Mouse (Mus musculus) erythroblast, embryonic 14.5 days (primary cell): ENCODE results near the gene Pde7b. TPM values are rescaled to one million over a fixed set of nuclear protein-coding genes. Genes with fewer than 3 reads are reported as not detected.

Experiments used
- H3K27me3 ChIP-seq: 2 replicates; pipeline ENCODE4 v1.6.1; 2012; ENCODE audit warnings: inconsistent platforms; ENCODE audit not compliant: control insufficient read depth
- H3K36me3 ChIP-seq: 2 replicates; pipeline ENCODE4 v1.6.1; 2012; ENCODE audit warnings: mild to moderate bottlenecking, inconsistent platforms; ENCODE audit not compliant: control insufficient read depth
- H3K4me1 ChIP-seq: 2 replicates; pipeline ENCODE4 v1.6.1; 2012; ENCODE audit warnings: inconsistent platforms; ENCODE audit not compliant: control insufficient read depth
- H3K4me3 ChIP-seq: replicated peaks from 2 replicates; pipeline ENCODE3; 2012; ENCODE audit warnings: moderate library complexity, mild to moderate bottlenecking, inconsistent platforms
- H3K9me3 ChIP-seq: 2 replicates; pipeline ENCODE4 v1.6.1; 2012; ENCODE audit warnings: low read length, inconsistent platforms, mixed read lengths; ENCODE audit not compliant: control insufficient read depth
- GATA1 ChIP-seq: IDR thresholded peaks from 2 replicates; pipeline ENCODE4 v1.6.1; 2012; ENCODE audit warnings: low read length, inconsistent platforms, mixed read lengths
- TAL1 ChIP-seq: IDR thresholded peaks from 3 replicates; pipeline ENCODE4 v1.6.1; 2012; ENCODE audit warnings: low read length, inconsistent platforms, mixed read lengths
- polyA plus RNA-seq: library from polyadenylated mRNA; stranded (reverse); fragments of >175 nt; gene quantifications from 2 replicates; pipeline ENCODE4 v1.2.3, GENCODE M21; 2012

Gene Pde7b
- polyA plus RNA-seq, 1 experiment = not detected

DNA sequence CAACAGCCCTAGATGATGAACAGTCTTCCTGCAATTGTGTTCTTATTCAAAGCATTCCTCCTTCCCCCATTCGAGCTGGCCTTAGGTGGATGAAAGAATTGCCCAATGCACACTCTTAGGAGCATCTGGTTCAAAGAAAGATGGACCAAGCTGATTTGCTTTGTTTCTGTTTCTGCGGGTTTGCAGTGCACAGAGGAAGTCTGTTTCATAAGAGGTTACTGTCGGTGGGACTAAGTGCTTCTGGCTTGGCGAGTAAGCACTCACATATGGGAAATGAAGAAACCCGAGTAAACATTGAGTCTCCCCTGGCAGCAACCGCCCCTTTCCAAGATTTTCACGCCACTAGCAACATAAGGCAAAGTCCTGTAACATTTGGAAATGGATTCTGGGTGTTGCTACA lies 134.8 kb downstream of the Pde7b start:
- Histone ChIP-seq H3K36me3 (no peaks in the 10 kb centered on the region), H3K4me3 (no peak overlapping the region), H3K27me3 (no peaks in the 10 kb centered on the region), H3K9me3 (no peaks in the 10 kb centered on the region), H3K4me1 (no peaks in the 10 kb centered on the region)
- TF ChIP-seq TAL1 (no peak), GATA1 (no peak)

DNA sequence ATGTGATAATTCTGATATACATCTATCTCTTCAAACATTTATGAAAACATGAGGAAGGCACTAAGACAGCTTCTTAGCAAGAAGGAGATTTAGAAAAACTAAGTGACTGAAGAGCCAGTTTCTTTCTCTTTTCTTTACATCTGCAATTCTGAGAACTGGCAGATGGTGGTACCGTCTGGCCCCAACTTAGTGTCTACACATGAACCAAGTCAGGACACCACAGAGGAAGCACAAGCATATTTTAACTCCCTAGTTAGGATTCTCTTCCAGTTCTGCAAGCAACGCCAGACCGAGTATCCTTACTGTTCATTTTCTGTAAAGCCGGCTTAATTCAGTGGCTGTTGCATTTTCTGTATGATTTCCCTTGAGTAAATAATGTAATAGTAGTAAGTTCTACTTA lies 138.9 kb downstream of the Pde7b start:
- TF ChIP-seq GATA1 (no peak), TAL1 (no peak)
- no peak overlapping the region for H3K4me3 ChIP-seq
- H3K4me1 ChIP-seq = no peaks in the 10 kb centered on the region
- no peaks in the 10 kb centered on the region for H3K9me3 ChIP-seq
- no peaks in the 10 kb centered on the region for H3K36me3 ChIP-seq
- H3K27me3 ChIP-seq = no peaks in the 10 kb centered on the region

DNA sequence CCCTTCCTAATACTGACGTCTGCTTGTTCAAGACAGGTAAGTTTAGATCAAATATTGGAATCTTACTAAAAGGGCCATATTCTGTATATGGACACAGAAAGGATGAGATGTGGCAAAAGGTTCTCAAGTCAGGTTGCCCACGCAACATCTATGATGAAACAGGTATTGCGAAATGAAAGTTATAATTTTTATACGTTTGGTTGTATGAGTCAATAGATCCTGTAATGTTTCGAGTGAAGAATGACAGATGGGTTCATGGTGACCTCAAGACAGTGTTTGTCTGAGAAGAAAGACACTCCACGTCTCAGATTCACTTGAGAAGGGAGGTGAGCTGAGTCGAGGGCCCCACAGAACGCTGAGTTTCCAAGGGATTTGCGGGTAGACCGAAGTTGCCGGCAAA lies 149.9 kb downstream of the Pde7b start:
- no peaks in the 10 kb centered on the region for H3K27me3 ChIP-seq
- H3K4me1 ChIP-seq = no peaks in the 10 kb centered on the region
- H3K9me3 ChIP-seq = no peaks in the 10 kb centered on the region
- TF ChIP-seq GATA1 (no peak), TAL1 (no peak)
- no peak overlapping the region for H3K4me3 ChIP-seq
- no peaks in the 10 kb centered on the region for H3K36me3 ChIP-seq

DNA sequence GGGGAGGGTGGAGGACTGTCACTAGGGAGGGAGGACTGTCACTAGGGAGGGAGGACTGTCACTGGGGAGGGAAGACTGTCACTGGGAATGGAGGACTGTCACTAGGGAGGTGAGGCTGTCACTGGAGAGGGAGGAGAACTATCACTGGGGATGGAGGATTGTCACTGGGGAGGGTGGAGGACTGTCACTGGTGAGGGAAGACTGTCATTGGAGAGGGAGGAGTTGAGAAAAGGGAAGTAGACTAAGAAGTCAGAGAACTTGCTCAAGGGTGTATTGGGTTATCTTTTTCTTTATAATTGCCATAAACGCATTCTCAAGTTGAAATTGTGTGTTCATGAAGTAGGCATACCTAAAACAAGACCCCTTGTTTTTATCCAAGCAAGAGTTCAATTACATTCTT lies 150.5 kb downstream of the Pde7b start:
- Histone ChIP-seq H3K4me1 (no peaks in the 10 kb centered on the region), H3K4me3 (no peak overlapping the region), H3K36me3 (no peaks in the 10 kb centered on the region), H3K27me3 (no peaks in the 10 kb centered on the region), H3K9me3 (no peaks in the 10 kb centered on the region)
- TF ChIP-seq TAL1 = no peak
- TF ChIP-seq GATA1 = no peak

DNA sequence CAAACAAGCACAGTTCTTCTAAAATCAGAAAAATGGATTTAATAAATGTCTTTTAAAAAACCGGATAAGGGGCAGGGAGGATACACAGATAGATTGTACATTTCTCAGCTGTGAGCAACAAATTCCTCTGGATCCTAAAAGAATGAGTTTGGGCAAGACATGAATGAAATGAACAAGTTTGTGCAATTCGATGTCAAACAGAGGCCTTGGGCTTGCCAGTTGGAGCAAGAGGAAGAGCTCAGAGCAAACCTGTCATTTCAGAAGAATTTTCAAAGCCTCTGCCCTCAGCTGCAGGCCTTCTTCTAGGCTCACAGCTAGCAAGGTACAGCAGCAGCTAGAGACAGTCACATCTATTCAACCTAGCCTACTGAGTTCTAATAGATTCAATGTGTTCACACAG lies 153.4 kb downstream of the Pde7b start:
- no peak for TF ChIP-seq TAL1
- H3K4me1 ChIP-seq = no peaks in the 10 kb centered on the region
- H3K27me3 ChIP-seq = no peaks in the 10 kb centered on the region
- no peaks in the 10 kb centered on the region for H3K36me3 ChIP-seq
- no peaks in the 10 kb centered on the region for H3K9me3 ChIP-seq
- H3K4me3 ChIP-seq = no peak overlapping the region

DNA sequence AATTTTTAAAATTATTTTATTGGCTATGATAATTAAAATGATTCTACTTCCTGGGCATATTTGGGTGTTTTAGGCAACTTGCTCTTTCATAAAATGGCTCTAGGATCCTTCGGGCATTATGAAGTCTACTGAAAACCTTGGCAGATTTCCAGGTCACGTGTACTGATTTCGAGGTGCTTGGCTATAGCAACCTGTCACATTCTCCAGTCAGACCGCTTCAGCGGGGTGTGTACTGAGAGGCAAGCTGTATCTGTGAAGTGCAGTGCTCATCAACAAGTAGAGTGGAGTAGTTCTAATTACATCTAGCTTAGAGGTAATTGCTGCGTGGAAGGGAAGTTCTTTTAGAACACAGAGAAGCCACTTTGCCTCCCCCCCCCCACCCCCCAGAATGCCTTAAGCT lies 156.2 kb downstream of the Pde7b start:
- no peak for TF ChIP-seq TAL1
- no peak for TF ChIP-seq GATA1
- Histone ChIP-seq H3K36me3 (no peaks in the 10 kb centered on the region), H3K4me1 (no peaks in the 10 kb centered on the region), H3K9me3 (no peaks in the 10 kb centered on the region), H3K4me3 (no peak overlapping the region), H3K27me3 (no peaks in the 10 kb centered on the region)

DNA sequence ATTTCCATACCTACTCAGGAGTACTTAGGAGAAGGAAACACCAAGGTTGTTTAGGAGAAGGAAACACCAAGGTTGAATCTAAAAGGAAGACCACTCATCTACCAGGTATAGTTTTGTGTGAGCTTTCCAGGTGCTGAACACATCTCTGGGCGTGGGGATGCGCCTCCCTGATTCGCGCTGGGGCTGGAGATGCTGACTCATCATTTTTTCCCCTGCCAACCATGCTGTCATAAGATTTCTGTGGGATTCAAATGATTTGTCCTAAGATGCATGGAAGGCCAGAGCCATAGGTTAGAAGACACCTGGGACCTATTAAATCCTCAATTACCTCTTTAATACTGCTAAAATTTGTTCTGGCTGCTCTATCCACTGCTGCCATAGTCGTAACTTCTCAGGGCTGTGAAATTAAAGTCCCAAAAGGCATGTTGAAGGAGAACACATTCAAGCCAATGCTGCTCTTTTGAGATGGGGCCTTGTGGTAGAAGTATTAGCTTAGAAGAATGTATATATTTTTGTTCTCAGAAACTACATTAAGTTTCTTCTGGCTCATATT lies 157.1 kb downstream of the Pde7b start:
- TF ChIP-seq GATA1 = no peak
- H3K9me3 ChIP-seq = no peaks in the 10 kb centered on the region
- H3K4me3 ChIP-seq = no peak overlapping the region
- no peaks in the 10 kb centered on the region for H3K36me3 ChIP-seq
- no peaks in the 10 kb centered on the region for H3K27me3 ChIP-seq
- no peaks in the 10 kb centered on the region for H3K4me1 ChIP-seq

DNA sequence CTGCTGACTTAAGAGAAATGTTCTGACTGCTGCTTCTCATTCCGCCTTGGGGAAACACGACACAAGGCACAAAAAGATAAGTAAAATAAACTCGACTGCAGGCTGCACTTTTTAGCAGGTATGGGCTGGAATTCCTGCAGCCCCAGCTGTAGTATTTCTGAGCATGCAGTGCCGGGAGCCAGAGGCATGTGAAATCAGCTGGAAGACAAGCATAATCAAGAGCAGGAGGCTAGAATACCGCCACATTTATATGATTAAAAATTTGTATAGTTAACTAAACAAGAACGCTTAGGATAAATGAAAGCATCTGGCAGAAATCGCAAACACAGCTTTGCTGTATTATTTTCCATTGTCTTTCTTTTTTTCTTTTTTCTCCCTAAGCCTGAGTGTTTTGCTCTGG lies 168.4 kb downstream of the Pde7b start:
- no peaks in the 10 kb centered on the region for H3K9me3 ChIP-seq
- no peaks in the 10 kb centered on the region for H3K4me1 ChIP-seq
- TF ChIP-seq GATA1 = no peak
- no peak for TF ChIP-seq TAL1
- no peaks in the 10 kb centered on the region for H3K36me3 ChIP-seq
- H3K27me3 ChIP-seq = no peaks in the 10 kb centered on the region; the same call in 1 of the 2 replicates
- no peak overlapping the region for H3K4me3 ChIP-seq

DNA sequence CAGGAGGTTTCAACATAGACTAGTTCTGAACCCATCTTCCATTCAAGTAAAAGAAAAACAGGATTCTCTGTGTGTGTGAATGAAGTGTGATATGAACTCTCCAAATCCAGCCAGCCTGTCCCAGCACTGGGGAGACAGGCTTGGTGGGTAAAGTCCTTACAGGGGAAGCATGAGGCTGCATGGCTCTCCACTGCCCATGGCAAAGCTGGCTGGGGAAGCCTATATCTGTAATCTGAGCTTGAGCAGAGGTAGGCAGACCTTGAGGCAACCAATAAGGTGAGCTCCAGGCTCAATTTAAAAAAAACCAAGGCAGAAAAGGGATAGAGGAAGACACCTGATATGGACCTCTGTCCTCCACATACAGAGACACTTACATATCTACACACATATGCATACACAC lies 173.5 kb downstream of the Pde7b start:
- no peaks in the 10 kb centered on the region for H3K36me3 ChIP-seq
- no peaks in the 10 kb centered on the region for H3K4me1 ChIP-seq
- no peak overlapping the region for H3K4me3 ChIP-seq
- H3K27me3 ChIP-seq = peaks cover 11% of the 10 kb centered on the region
- TF ChIP-seq GATA1 = no peak
- H3K9me3 ChIP-seq = no peaks in the 10 kb centered on the region

DNA sequence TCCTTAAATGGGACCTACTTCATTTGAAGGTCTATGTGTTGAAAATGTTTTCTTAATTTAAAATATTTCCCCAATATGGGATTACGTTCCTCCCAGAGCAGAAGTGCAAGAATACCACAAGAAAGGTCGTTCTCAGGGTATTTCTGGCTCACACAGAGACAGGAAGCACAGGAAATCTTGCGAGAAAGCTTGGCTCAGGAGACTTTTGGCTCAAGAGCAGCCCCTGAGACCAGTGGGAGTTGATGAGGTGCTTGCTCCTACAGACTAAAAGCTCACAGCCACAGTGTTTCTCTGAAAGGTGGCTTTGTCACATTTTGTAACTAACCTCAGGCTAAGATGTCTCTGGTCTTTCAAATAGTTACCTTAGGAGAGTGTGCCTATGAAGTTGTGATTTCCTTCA lies 174.1 kb downstream of the Pde7b start:
- Histone ChIP-seq H3K36me3 (no peaks in the 10 kb centered on the region), H3K4me1 (no peaks in the 10 kb centered on the region), H3K4me3 (no peak overlapping the region), H3K27me3 (peaks cover 12% of the 10 kb centered on the region), H3K9me3 (no peaks in the 10 kb centered on the region)
- TF ChIP-seq TAL1 (no peak), GATA1 (no peak)
